Mouse (Mus musculus) embryonic facial prominence, embryonic 13.5 days (tissue): ENCODE results near the gene Clca3a1. TPM values are rescaled to one million over a fixed set of nuclear protein-coding genes. Genes with fewer than 3 reads are reported as not detected.
A peak's percentile ranks its signal among the peaks of the same experiment; 100 is the strongest.

ENCODE experiments used
- ATAC-seq: fragments of 200-750 bp; cut with Nextera tagmentation; 2 replicates; pipeline ENCODE4 v1.8.0; 2017; ENCODE audit warnings: low read depth; ENCODE audit not compliant: insufficient number of reproducible peaks, insufficient read depth, low FRiP score, low TSS enrichment
- H3K27ac ChIP-seq: fragments of 300-500 bp; sonication (generic); 2 replicates; pipeline ENCODE4 v1.5.1; 2015; ENCODE audit warnings: moderate library complexity, mild to moderate bottlenecking, inconsistent platforms
- H3K27me3 ChIP-seq: fragments of 300-500 bp; sonication (generic); 2 replicates; pipeline ENCODE4 v1.6.1; 2015; ENCODE audit warnings: mild to moderate bottlenecking, inconsistent platforms
- H3K36me3 ChIP-seq: fragments of 300-500 bp; sonication (generic); 2 replicates; pipeline ENCODE4 v1.6.1; 2015; ENCODE audit warnings: mild to moderate bottlenecking, inconsistent platforms
- H3K4me1 ChIP-seq: fragments of 300-500 bp; sonication (generic); 2 replicates; pipeline ENCODE4 v1.6.1; 2015; ENCODE audit warnings: inconsistent platforms
- H3K4me2 ChIP-seq: fragments of 300-500 bp; sonication (generic); 2 replicates; pipeline ENCODE4 v1.6.1; 2015; ENCODE audit warnings: moderate library complexity, mild to moderate bottlenecking, inconsistent platforms
- H3K4me3 ChIP-seq: fragments of 300-500 bp; sonication (generic); 2 replicates; pipeline ENCODE4 v1.5.1; 2015; ENCODE audit warnings: mild to moderate bottlenecking, inconsistent platforms
- H3K9ac ChIP-seq: fragments of 300-500 bp; sonication (generic); 2 replicates; pipeline ENCODE4 v1.6.1; 2015; ENCODE audit warnings: mild to moderate bottlenecking, inconsistent platforms
- H3K9me3 ChIP-seq: fragments of 300-500 bp; sonication (generic); 2 replicates; pipeline ENCODE4 v1.6.1; 2016; ENCODE audit warnings: inconsistent platforms
- WGBS: fragments of 180-500 bp; shearing (Covaris S2); methylation state at CpG from one replicate; pipeline ENCODE4 v1.1.7; 2015; ENCODE audit warnings: mixed read lengths; 5-methylcytosine and 5-hydroxymethylcytosine counted together
- polyA plus RNA-seq: library from polyadenylated mRNA; unstranded; fragments of >200 nt; fragmentation: Nextera tagmentation; extraction: Ambion mirVana; gene quantifications from 2 replicates; pipeline ENCODE4 v1.2.1, GENCODE M21; 2015

Gene Clca3a1
- polyA plus RNA-seq, 1 experiment from 2014 or later: 0.56 TPM

GRCm38 (mm10) chr3:144717121-144717520 is 43.7 kb downstream of the Clca3a1 start:
- H3K4me2 ChIP-seq: peak overlapping the region; percentile 40; the same call in 1 of the 2 replicates
- no peak for ATAC-seq

GRCm38 (mm10) chr3:144715901-144716300 is 44.9 kb downstream of the Clca3a1 start:
- Histone ChIP-seq H3K27me3 (no peaks in the 10 kb centered on the region), H3K36me3 (peaks cover 17% of the 10 kb centered on the region), H3K4me3 (no peak overlapping the region), H3K9ac (no peak overlapping the region), H3K4me2 (no peak overlapping the region), H3K27ac (no peak overlapping the region), H3K9me3 (no peaks in the 10 kb centered on the region), H3K4me1 (peaks cover 21% of the 10 kb centered on the region)
- no peak for ATAC-seq
- WGBS: 76% methylated on average over 9 of the region's 9 CpGs

More at GRCm38 (mm10) chr3:144717121-144717520, 43.7 kb downstream of the Clca3a1 start:
- no peaks in the 10 kb centered on the region for H3K9me3 ChIP-seq
- peaks cover 4% of the 10 kb centered on the region for H3K36me3 ChIP-seq
- 75% methylated on average over 3 of the region's 3 CpGs for WGBS
- no peak overlapping the region for H3K4me3 ChIP-seq
- no peak overlapping the region for H3K9ac ChIP-seq
- H3K27ac ChIP-seq: no peak overlapping the region
- H3K27me3 ChIP-seq: no peaks in the 10 kb centered on the region
- peaks cover 24% of the 10 kb centered on the region for H3K4me1 ChIP-seq

- Histone ChIP-seq H3K27ac (no peak overlapping the region), H3K4me3 (no peak overlapping the region), H3K4me1 (peaks cover 18% of the 10 kb centered on the region), H3K9ac (no peak overlapping the region), H3K27me3 (no peaks in the 10 kb centered on the region), H3K36me3 (peaks cover 20% of the 10 kb centered on the region), H3K4me2 (no peak overlapping the region), H3K9me3 (no peaks in the 10 kb centered on the region)
- no peak for ATAC-seq
- WGBS: 85% methylated on average over 7 of the region's 7 CpGs
Measured at GRCm38 (mm10) chr3:144715033-144715432, 45.7 kb downstream of the Clca3a1 start.

- Histone ChIP-seq H3K4me2 (no peak overlapping the region), H3K4me3 (no peak overlapping the region), H3K4me1 (peaks cover 18% of the 10 kb centered on the region), H3K27me3 (no peaks in the 10 kb centered on the region), H3K36me3 (peaks cover 20% of the 10 kb centered on the region), H3K9ac (no peak overlapping the region), H3K27ac (no peak overlapping the region), H3K9me3 (no peaks in the 10 kb centered on the region)
- 86% methylated on average over 8 of the region's 8 CpGs for WGBS
- ATAC-seq: no peak
Measured at GRCm38 (mm10) chr3:144714606-144715005, 46.2 kb downstream of the Clca3a1 start.

GRCm38 (mm10) chr3:144714126-144714525 is 46.7 kb downstream of the Clca3a1 start:
- Histone ChIP-seq H3K4me2 (no peak overlapping the region), H3K9ac (no peak overlapping the region), H3K36me3 (peaks cover 20% of the 10 kb centered on the region), H3K4me3 (no peak overlapping the region), H3K9me3 (no peaks in the 10 kb centered on the region), H3K4me1 (peaks cover 18% of the 10 kb centered on the region), H3K27ac (no peak overlapping the region), H3K27me3 (no peaks in the 10 kb centered on the region)
- no peak for ATAC-seq
- 79% methylated on average over 7 of the region's 7 CpGs for WGBS

- 84% methylated on average over 6 of the region's 6 CpGs for WGBS
- Histone ChIP-seq H3K9ac (no peak overlapping the region), H3K4me3 (no peak overlapping the region), H3K4me1 (0 out of 2 replicates have a peak, but pooled peaks cover 5% of the 10 kb centered on the region), H3K27ac (no peak overlapping the region), H3K36me3 (peaks cover 30% of the 10 kb centered on the region), H3K27me3 (no peaks in the 10 kb centered on the region), H3K9me3 (no peaks in the 10 kb centered on the region), H3K4me2 (no peak overlapping the region)
- ATAC-seq: no peak
Measured at GRCm38 (mm10) chr3:144711607-144712206, 49.1 kb downstream of the Clca3a1 start.

GRCm38 (mm10) chr3:144708612-144709011 is 52.2 kb downstream of the Clca3a1 start:
- no peaks in the 10 kb centered on the region for H3K9me3 ChIP-seq
- no peak overlapping the region for H3K4me2 ChIP-seq
- H3K27me3 ChIP-seq: no peaks in the 10 kb centered on the region
- H3K36me3 ChIP-seq: peaks cover 43% of the 10 kb centered on the region
- H3K4me1 ChIP-seq: no peaks in the 10 kb centered on the region
- H3K4me3 ChIP-seq: no peak overlapping the region
- no peak for ATAC-seq
- H3K9ac ChIP-seq: no peak overlapping the region
- no peak overlapping the region for H3K27ac ChIP-seq
- WGBS: 87% methylated on average over 5 of the region's 5 CpGs

GRCm38 (mm10) chr3:144703959-144704358 is 56.8 kb downstream of the Clca3a1 start:
- Histone ChIP-seq H3K9me3 (no peaks in the 10 kb centered on the region), H3K27me3 (no peaks in the 10 kb centered on the region), H3K36me3 (peaks cover 42% of the 10 kb centered on the region), H3K9ac (no peak overlapping the region), H3K4me1 (no peaks in the 10 kb centered on the region), H3K4me3 (no peak overlapping the region), H3K4me2 (no peak overlapping the region), H3K27ac (no peak overlapping the region)
- 90% methylated on average over 6 of the region's 6 CpGs for WGBS
- no peak for ATAC-seq

- Histone ChIP-seq H3K4me2 (no peak overlapping the region), H3K36me3 (peaks cover 61% of the 10 kb centered on the region), H3K9me3 (no peaks in the 10 kb centered on the region), H3K27ac (no peak overlapping the region), H3K27me3 (no peaks in the 10 kb centered on the region), H3K4me1 (no peaks in the 10 kb centered on the region), H3K9ac (no peak overlapping the region), H3K4me3 (no peak overlapping the region)
- 89% methylated on average over 5 of the region's 5 CpGs for WGBS
- ATAC-seq: no peak
Measured at GRCm38 (mm10) chr3:144698790-144699433, 61.9 kb downstream of the Clca3a1 start.

GRCm38 (mm10) chr3:144697942-144698341 is 62.8 kb downstream of the Clca3a1 start:
- H3K27me3 ChIP-seq: no peaks in the 10 kb centered on the region
- H3K9me3 ChIP-seq: no peaks in the 10 kb centered on the region
- H3K27ac ChIP-seq: no peak overlapping the region
- H3K4me1 ChIP-seq: no peaks in the 10 kb centered on the region
- peaks cover 65% of the 10 kb centered on the region for H3K36me3 ChIP-seq
- H3K4me2 ChIP-seq: no peak overlapping the region
- no peak for ATAC-seq
- no peak overlapping the region for H3K4me3 ChIP-seq
- no peak overlapping the region for H3K9ac ChIP-seq
- 89% methylated on average over 3 of the region's 3 CpGs for WGBS

GRCm38 (mm10) chr3:144697154-144697553 is 63.6 kb downstream of the Clca3a1 start:
- H3K4me2 ChIP-seq: no peak overlapping the region
- no peaks in the 10 kb centered on the region for H3K9me3 ChIP-seq
- no peak overlapping the region for H3K4me3 ChIP-seq
- no peaks in the 10 kb centered on the region for H3K27me3 ChIP-seq
- H3K4me1 ChIP-seq: no peaks in the 10 kb centered on the region
- WGBS: 64% methylated on average over 5 of the region's 5 CpGs
- peaks cover 65% of the 10 kb centered on the region for H3K36me3 ChIP-seq
- no peak overlapping the region for H3K9ac ChIP-seq
- no peak overlapping the region for H3K27ac ChIP-seq
- ATAC-seq: no peak

GRCm38 (mm10) chr3:144694941-144695340 is 65.8 kb downstream of the Clca3a1 start:
- Histone ChIP-seq H3K4me1 (no peaks in the 10 kb centered on the region), H3K9ac (no peak overlapping the region), H3K36me3 (peaks cover 69% of the 10 kb centered on the region), H3K27ac (no peak overlapping the region), H3K4me3 (no peak overlapping the region), H3K9me3 (no peaks in the 10 kb centered on the region), H3K27me3 (no peaks in the 10 kb centered on the region), H3K4me2 (no peak overlapping the region)
- WGBS: 83% methylated on average over 7 of the region's 7 CpGs
- no peak for ATAC-seq
